Mouse (Mus musculus): ENCODE measurements around the gene Spint4.

Spint4 gene

DNA sequence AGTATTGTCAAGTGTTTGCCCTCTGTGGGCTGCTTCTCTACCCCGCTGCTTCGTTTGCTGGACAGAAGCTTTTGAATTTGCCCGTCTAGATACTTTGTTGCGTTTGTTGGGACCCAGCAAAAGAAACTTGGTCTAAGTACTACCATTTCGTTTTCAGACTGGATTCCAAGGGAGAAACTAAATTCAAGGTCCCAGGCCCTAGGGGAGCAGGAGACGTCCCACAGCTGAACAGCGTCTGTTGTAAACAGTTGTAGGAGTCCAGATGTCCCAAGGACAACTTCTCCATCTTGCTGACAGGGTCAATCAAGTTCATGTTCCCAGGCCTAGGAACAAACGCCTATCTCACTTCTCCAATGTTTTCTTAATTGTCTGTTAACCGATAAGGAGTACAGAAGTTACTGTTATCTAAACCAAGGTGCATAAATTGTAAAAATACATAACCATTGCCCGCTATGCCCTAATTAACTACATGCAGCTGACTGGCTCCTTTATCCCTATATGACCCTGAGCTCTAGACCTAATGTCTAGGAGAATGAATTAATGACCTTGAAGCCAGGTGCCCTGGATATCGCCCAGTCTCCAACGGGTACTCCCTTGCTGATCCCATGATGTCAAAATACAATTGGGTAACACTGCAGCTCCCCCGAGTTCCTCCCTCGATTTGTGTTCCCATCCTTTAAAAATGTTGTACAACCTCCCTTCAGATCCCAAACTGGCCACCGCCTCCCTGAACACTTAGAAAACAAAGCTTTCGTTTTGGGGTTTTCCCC lies 21.2 kb upstream of the Spint4 start:
- no peaks in the 10 kb centered on the region for H3K36me3 ChIP-seq (ENCODE audit: insufficient read depth, low read length)
- no peaks in the 10 kb centered on the region; the same call in 1 of the 2 replicates for H3K27me3 ChIP-seq (ENCODE audit: insufficient read depth, low read length)
- peaks cover 4% of the 10 kb centered on the region for H3K9me3 ChIP-seq (ENCODE audit: low read length)
- H3K4me1 ChIP-seq (replicated peaks; ENCODE audit: low read depth, low read length): peaks cover 4% of the 10 kb centered on the region; the same call in 1 of the 2 replicates
- H3K4me3 ChIP-seq (replicated peaks; ENCODE audit: low read length): no peak overlapping the region
- TF ChIP-seq NANOG (IDR thresholded peaks at IDR 0.05; ENCODE audit: borderline replicate concordance, low read length) (no peak), CTCF (conservative IDR thresholded peaks at IDR 0.05; ENCODE audit: low read length) (no peak), POU5F1 (IDR thresholded peaks at IDR 0.05; ENCODE audit: borderline replicate concordance, low read length) (no peak)

DNA sequence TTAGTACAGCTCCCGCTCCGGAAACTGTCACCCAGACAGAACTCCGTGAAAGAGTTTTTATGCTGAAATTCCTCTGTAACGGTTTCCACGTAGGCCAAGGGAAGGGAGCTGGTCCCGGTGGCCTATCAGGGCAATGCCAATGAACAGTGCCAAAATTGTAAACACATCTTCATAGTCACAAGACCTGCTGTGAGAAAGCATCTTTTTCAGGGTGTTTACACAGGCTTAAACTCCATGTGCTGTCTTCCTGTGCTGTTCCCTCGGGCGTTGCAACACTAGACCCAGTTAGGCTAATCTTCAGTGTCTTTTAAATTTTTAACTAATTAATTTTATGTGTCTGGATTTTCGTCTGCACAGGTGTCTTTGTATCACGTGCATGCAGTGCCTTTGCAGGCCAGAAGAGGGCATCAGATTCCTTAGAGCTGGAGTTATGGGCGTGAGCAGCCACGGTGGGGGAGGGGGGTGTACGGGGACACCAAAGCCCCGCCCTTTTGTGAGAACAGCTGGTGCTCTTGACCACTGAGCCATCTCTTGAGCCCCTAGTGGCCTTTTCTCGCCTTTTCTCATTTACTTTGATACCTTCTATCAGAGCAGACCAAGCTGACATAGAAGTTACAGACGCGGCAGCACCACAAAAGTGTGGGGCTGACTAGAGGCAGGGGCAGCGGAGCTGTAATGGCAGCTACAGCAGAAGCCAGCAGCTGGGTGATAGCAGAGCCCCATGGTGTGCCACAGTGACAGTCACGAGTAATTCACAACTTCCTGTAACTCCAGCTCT lies 19.3 kb upstream of the Spint4 start:
- H3K36me3 ChIP-seq (ENCODE audit: insufficient read depth, low read length): no peaks in the 10 kb centered on the region
- H3K4me3 ChIP-seq (replicated peaks; ENCODE audit: low read length): no peak overlapping the region
- H3K27me3 ChIP-seq (ENCODE audit: insufficient read depth, low read length): no peaks in the 10 kb centered on the region
- peak; percentile 31 for TF ChIP-seq CTCF (conservative IDR thresholded peaks at IDR 0.05; ENCODE audit: low read length)
- TF ChIP-seq NANOG (IDR thresholded peaks at IDR 0.05; ENCODE audit: borderline replicate concordance, low read length): no peak
- H3K9me3 ChIP-seq (ENCODE audit: low read length): no peaks in the 10 kb centered on the region
- H3K4me1 ChIP-seq (replicated peaks; ENCODE audit: low read depth, low read length): peaks cover 4% of the 10 kb centered on the region; the same call in 1 of the 2 replicates

DNA sequence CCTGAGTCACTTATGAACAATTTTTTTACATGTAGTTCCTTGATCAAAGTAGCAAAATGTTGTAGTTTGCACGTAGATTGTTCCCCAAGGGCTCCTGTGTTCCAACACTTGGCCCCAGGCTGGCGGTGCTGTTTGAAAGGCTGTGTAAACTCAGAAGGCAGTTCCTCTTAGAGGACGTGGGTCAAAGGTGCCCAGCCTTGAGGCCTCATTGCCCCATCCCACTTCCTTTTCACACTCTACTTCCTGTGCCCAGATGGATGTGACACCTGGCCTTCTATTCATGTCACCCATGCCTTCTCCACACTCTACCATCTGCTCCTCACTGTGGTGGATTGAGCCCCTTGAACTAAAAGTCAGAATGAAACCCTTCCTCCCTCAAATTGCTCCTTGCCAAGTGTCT lies 18.4 kb upstream of the Spint4 start:
- H3K27me3 ChIP-seq (ENCODE audit: insufficient read depth, low read length): no peaks in the 10 kb centered on the region
- TF ChIP-seq CTCF (conservative IDR thresholded peaks at IDR 0.05; ENCODE audit: low read length) (no peak), POU5F1 (IDR thresholded peaks at IDR 0.05; ENCODE audit: borderline replicate concordance, low read length) (no peak)
- H3K4me1 ChIP-seq (replicated peaks; ENCODE audit: low read depth, low read length): peaks cover 4% of the 10 kb centered on the region; the same call in 1 of the 2 replicates
- H3K9me3 ChIP-seq (ENCODE audit: low read length): no peaks in the 10 kb centered on the region
- H3K36me3 ChIP-seq (ENCODE audit: insufficient read depth, low read length): no peaks in the 10 kb centered on the region
- H3K4me3 ChIP-seq (replicated peaks; ENCODE audit: low read length): no peak overlapping the region

DNA sequence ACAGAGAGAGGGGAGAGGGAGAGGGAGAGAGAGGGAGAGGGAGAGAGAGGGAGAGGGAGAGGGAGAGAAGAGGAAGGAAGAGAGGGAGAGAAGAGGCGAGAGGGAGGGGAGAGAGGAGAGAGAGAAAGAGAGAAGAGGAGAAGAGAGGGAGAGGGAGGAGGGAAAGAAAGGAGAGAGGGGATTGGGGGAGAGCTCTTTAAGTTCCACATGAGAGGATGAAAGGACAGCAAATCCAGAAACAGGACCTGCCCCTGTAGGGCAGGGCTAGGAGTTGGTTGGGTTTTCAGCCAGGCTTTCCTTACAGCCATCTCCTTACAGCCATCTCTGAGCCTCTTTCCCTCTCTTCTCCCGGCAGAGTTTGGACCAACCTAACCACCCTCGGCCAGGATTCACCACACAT lies 13.5 kb upstream of the Spint4 start, which contains the start of gene Wfdc13:
Gene Wfdc13, plus strand, starts transcription at position 301 of the 400 bp plus-strand sequence.
- no peak for TF ChIP-seq POU5F1 (IDR thresholded peaks at IDR 0.05; ENCODE audit: borderline replicate concordance, low read length)
- no peak for TF ChIP-seq NANOG (IDR thresholded peaks at IDR 0.05; ENCODE audit: borderline replicate concordance, low read length)
- no peak for TF ChIP-seq CTCF (conservative IDR thresholded peaks at IDR 0.05; ENCODE audit: low read length)
- Histone ChIP-seq H3K4me3 (replicated peaks; ENCODE audit: low read length) (no peak within 1 kb of the TSS), H3K4me1 (replicated peaks; ENCODE audit: low read depth, low read length) (no peaks in the 10 kb centered on the region), H3K36me3 (ENCODE audit: insufficient read depth, low read length) (no peaks in the 10 kb centered on the region), H3K27me3 (ENCODE audit: insufficient read depth, low read length) (peaks cover 6% of the 10 kb centered on the region; the same call in 1 of the 2 replicates), H3K9me3 (ENCODE audit: low read length) (no peaks in the 10 kb centered on the region)

DNA sequence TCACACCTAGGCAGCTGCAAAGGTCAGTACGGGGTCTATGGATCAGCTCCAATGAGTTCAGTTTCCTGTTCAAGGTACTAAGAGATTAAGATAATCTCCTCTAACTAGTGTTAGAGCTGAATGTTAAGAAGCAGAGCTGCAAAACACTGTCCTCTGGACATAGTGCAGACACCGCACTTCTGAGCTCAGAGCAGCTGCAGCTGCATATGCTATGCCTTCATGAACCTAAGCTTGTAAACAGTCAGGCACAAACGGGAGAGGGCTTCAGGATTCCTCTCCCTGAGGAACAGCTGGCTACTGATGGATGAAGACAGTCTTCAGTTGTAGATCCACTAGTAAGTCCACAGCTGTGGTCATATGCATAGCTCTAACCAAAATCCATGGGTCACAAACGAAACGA lies 2.7 kb downstream of the Spint4 start:
- Histone ChIP-seq H3K36me3 (ENCODE audit: insufficient read depth, low read length) (no peaks in the 10 kb centered on the region), H3K4me1 (replicated peaks; ENCODE audit: low read depth, low read length) (peaks cover 12% of the 10 kb centered on the region), H3K27me3 (ENCODE audit: insufficient read depth, low read length) (peaks cover 6% of the 10 kb centered on the region; the same call in 1 of the 2 replicates), H3K4me3 (replicated peaks; ENCODE audit: low read length) (no peak overlapping the region), H3K9me3 (ENCODE audit: low read length) (0 out of 2 replicates have a peak, but pooled peaks cover 3% of the 10 kb centered on the region)
- TF ChIP-seq CTCF (conservative IDR thresholded peaks at IDR 0.05; ENCODE audit: low read length) (no peak), NANOG (IDR thresholded peaks at IDR 0.05; ENCODE audit: borderline replicate concordance, low read length) (no peak), POU5F1 (IDR thresholded peaks at IDR 0.05; ENCODE audit: borderline replicate concordance, low read length) (no peak)

DNA sequence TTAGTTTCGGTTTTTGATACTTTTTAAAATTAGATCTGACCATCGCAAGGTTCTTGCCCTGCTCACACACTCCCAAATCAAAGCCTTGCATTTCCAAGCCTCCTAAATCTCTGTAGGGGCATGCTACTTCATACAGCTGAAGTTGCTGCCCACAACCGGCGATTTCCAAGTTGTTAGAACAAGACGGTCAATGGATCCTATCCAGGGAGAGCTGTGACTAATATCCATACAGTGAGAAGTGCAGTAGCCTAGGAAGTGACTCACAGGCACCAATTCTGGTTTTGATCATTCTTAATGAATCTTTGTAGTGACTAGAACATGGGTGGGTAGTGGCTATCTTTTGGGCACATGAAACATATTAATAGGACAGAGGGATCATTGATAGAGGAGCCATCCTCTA lies 3.5 kb downstream of the Spint4 start:
- TF ChIP-seq NANOG (IDR thresholded peaks at IDR 0.05; ENCODE audit: borderline replicate concordance, low read length) (no peak), CTCF (conservative IDR thresholded peaks at IDR 0.05; ENCODE audit: low read length) (no peak), POU5F1 (IDR thresholded peaks at IDR 0.05; ENCODE audit: borderline replicate concordance, low read length) (no peak)
- Histone ChIP-seq H3K9me3 (ENCODE audit: low read length) (0 out of 2 replicates have a peak, but pooled peaks cover 3% of the 10 kb centered on the region), H3K36me3 (ENCODE audit: insufficient read depth, low read length) (no peaks in the 10 kb centered on the region), H3K27me3 (ENCODE audit: insufficient read depth, low read length) (peaks cover 6% of the 10 kb centered on the region; the same call in 1 of the 2 replicates), H3K4me1 (replicated peaks; ENCODE audit: low read depth, low read length) (peaks cover 12% of the 10 kb centered on the region), H3K4me3 (replicated peaks; ENCODE audit: low read length) (no peak overlapping the region)

DNA sequence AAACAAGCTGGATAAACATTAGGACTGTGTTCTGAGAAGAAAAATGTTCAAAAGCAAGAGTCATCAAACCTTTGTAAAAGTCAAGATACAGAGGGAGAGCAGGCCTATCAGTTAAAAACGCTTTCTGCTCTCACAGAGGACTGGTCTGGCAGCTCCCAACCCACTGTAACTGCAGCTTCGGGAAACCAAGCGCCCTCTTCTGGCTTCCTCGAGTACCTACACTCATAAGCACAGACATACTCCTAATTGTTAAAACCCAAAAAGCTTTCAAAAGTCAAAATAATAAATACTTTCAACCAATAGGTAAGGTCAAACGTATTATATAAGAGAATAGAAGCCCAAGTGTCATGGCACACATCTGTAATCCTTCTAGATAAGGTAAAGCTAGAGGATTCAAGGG lies 5.9 kb downstream of the Spint4 start:
- Histone ChIP-seq H3K4me1 (replicated peaks; ENCODE audit: low read depth, low read length) (peaks cover 6% of the 10 kb centered on the region), H3K4me3 (replicated peaks; ENCODE audit: low read length) (no peak overlapping the region), H3K9me3 (ENCODE audit: low read length) (0 out of 2 replicates have a peak, but pooled peaks cover 3% of the 10 kb centered on the region), H3K27me3 (ENCODE audit: insufficient read depth, low read length) (peaks cover 3% of the 10 kb centered on the region; the same call in 1 of the 2 replicates), H3K36me3 (ENCODE audit: insufficient read depth, low read length) (no peaks in the 10 kb centered on the region)
- TF ChIP-seq CTCF (conservative IDR thresholded peaks at IDR 0.05; ENCODE audit: low read length): peak; percentile 39
- no peak for TF ChIP-seq NANOG (IDR thresholded peaks at IDR 0.05; ENCODE audit: borderline replicate concordance, low read length)

DNA sequence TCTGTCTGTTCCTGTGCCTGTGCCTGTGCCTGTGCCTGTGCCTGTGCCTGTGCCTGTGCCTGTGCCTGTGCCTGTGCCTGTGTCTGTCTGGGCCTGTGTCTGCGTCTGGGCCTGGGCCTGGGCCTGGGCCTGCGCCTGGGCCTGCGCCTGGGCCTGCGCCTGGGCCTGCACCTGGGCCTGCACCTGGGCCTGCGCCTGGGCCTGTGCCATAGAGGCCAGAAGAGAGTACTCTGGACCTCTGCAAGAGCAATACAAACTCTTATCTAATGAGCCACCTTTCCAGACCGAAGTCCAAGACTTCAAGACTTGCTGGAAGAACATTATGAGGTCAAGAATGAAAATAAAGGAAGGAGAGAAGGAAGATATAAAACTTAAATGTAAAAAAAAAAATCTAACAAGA lies 7.0 kb downstream of the Spint4 start:
- no peak for TF ChIP-seq POU5F1 (IDR thresholded peaks at IDR 0.05; ENCODE audit: borderline replicate concordance, low read length)
- TF ChIP-seq NANOG (IDR thresholded peaks at IDR 0.05; ENCODE audit: borderline replicate concordance, low read length): no peak
- Histone ChIP-seq H3K36me3 (ENCODE audit: insufficient read depth, low read length) (no peaks in the 10 kb centered on the region), H3K4me3 (replicated peaks; ENCODE audit: low read length) (no peak overlapping the region), H3K4me1 (replicated peaks; ENCODE audit: low read depth, low read length) (peaks cover 6% of the 10 kb centered on the region), H3K9me3 (ENCODE audit: low read length) (0 out of 2 replicates have a peak, but pooled peaks cover 3% of the 10 kb centered on the region), H3K27me3 (ENCODE audit: insufficient read depth, low read length) (peaks cover 3% of the 10 kb centered on the region; the same call in 1 of the 2 replicates)

Measured in E14TG2a.4 (cell line).